Mouse (Mus musculus): ENCODE results near the gene Trim71. TPM values are rescaled to one million over a fixed set of nuclear protein-coding genes. Genes with fewer than 3 reads are reported as not detected.

Trim71 gene
- polyA plus RNA-seq, 1 experiment from 2014 or later, result 0.86 TPM

- Histone ChIP-seq H3K4me2 (peak overlapping the region; percentile 3; the same call in 1 of the 2 replicates), H3K9me3 (replicated peaks) (no peaks in the 10 kb centered on the region), H3K27ac (replicated peaks) (no peak overlapping the region), H3K4me1 (replicated peaks) (peaks cover 15% of the 10 kb centered on the region), H3K4me3 (replicated peaks) (no peak overlapping the region), H3K27me3 (no peaks in the 10 kb centered on the region), H3K9ac (no peak overlapping the region), H3K36me3 (replicated peaks) (no peaks in the 10 kb centered on the region)
- WGBS (ENCODE audit: insufficient replicate concordance), result 20% methylated on average over 15 of the region's 15 CpGs
- ATAC-seq (ENCODE audit: insufficient read depth), result no peak
Observed at GRCm38 (mm10) chr9:114502711-114503427, 61.3 kb downstream of the Trim71 start.

GRCm38 (mm10) chr9:114501913-114502312, 62.3 kb downstream of the Trim71 start:
- WGBS (ENCODE audit: insufficient replicate concordance), result 56% methylated on average over 11 of the region's 11 CpGs
- Histone ChIP-seq H3K27ac (replicated peaks) (no peak overlapping the region), H3K9me3 (replicated peaks) (no peaks in the 10 kb centered on the region), H3K4me2 (no peak overlapping the region), H3K4me3 (replicated peaks) (no peak overlapping the region), H3K27me3 (no peaks in the 10 kb centered on the region), H3K4me1 (replicated peaks) (peaks cover 15% of the 10 kb centered on the region), H3K9ac (no peak overlapping the region), H3K36me3 (replicated peaks) (no peaks in the 10 kb centered on the region)
- ATAC-seq (ENCODE audit: insufficient read depth), result no peak

- 28% methylated on average over 7 of the region's 7 CpGs for WGBS (ENCODE audit: insufficient replicate concordance)
- H3K4me1 ChIP-seq (replicated peaks), result peaks cover 15% of the 10 kb centered on the region
- H3K9ac ChIP-seq, result no peak overlapping the region
- ATAC-seq (ENCODE audit: insufficient read depth), result no peak
- no peaks in the 10 kb centered on the region for H3K9me3 ChIP-seq (replicated peaks)
- no peaks in the 10 kb centered on the region for H3K36me3 ChIP-seq (replicated peaks)
- H3K27me3 ChIP-seq, result no peaks in the 10 kb centered on the region
- no peak overlapping the region for H3K27ac ChIP-seq (replicated peaks)
- H3K4me3 ChIP-seq (replicated peaks), result no peak overlapping the region
- no peak overlapping the region for H3K4me2 ChIP-seq
Observed at GRCm38 (mm10) chr9:114501111-114501510, 63.1 kb downstream of the Trim71 start.

- no peaks in the 10 kb centered on the region for H3K36me3 ChIP-seq (replicated peaks)
- H3K4me3 ChIP-seq (replicated peaks), result no peak overlapping the region
- no peak overlapping the region for H3K9ac ChIP-seq
- H3K27me3 ChIP-seq, result no peaks in the 10 kb centered on the region
- H3K27ac ChIP-seq (replicated peaks), result no peak overlapping the region
- 16% methylated on average over 15 of the region's 15 CpGs for WGBS (ENCODE audit: insufficient replicate concordance)
- no peak for ATAC-seq (ENCODE audit: insufficient read depth)
- H3K9me3 ChIP-seq (replicated peaks), result no peaks in the 10 kb centered on the region
- H3K4me1 ChIP-seq (replicated peaks), result peaks cover 15% of the 10 kb centered on the region
- H3K4me2 ChIP-seq, result no peak overlapping the region
Observed at GRCm38 (mm10) chr9:114499783-114500515, 64.2 kb downstream of the Trim71 start.

- no peak overlapping the region for H3K4me2 ChIP-seq
Observed at GRCm38 (mm10) chr9:114498218-114498617, 66.0 kb downstream of the Trim71 start.

GRCm38 (mm10) chr9:114496469-114496868, 67.7 kb downstream of the Trim71 start:
- no peaks in the 10 kb centered on the region for H3K36me3 ChIP-seq (replicated peaks)
- H3K9me3 ChIP-seq (replicated peaks), result no peaks in the 10 kb centered on the region
- 58% methylated on average over 7 of the region's 7 CpGs for WGBS (ENCODE audit: insufficient replicate concordance)
- no peak overlapping the region for H3K4me2 ChIP-seq
- ATAC-seq (ENCODE audit: insufficient read depth), result no peak
- H3K9ac ChIP-seq, result no peak overlapping the region
- H3K27me3 ChIP-seq, result no peaks in the 10 kb centered on the region
- H3K27ac ChIP-seq (replicated peaks), result no peak overlapping the region
- H3K4me3 ChIP-seq (replicated peaks), result no peak overlapping the region
- no peaks in the 10 kb centered on the region for H3K4me1 ChIP-seq (replicated peaks)

More at GRCm38 (mm10) chr9:114498218-114498617, 66.0 kb downstream of the Trim71 start:
- Histone ChIP-seq H3K4me1 (replicated peaks) (peaks cover 13% of the 10 kb centered on the region), H3K9ac (no peak overlapping the region), H3K36me3 (replicated peaks) (no peaks in the 10 kb centered on the region), H3K27ac (replicated peaks) (no peak overlapping the region), H3K9me3 (replicated peaks) (no peaks in the 10 kb centered on the region), H3K27me3 (no peaks in the 10 kb centered on the region), H3K4me3 (replicated peaks) (no peak overlapping the region)
- WGBS (ENCODE audit: insufficient replicate concordance), result 4% methylated on average over 11 of the region's 11 CpGs
- ATAC-seq (ENCODE audit: insufficient read depth), result no peak

- Histone ChIP-seq H3K9ac (no peak overlapping the region), H3K27me3 (no peaks in the 10 kb centered on the region), H3K4me1 (replicated peaks) (no peaks in the 10 kb centered on the region), H3K4me3 (replicated peaks) (no peak overlapping the region), H3K27ac (replicated peaks) (no peak overlapping the region), H3K4me2 (no peak overlapping the region), H3K9me3 (replicated peaks) (no peaks in the 10 kb centered on the region), H3K36me3 (replicated peaks) (no peaks in the 10 kb centered on the region)
- WGBS (ENCODE audit: insufficient replicate concordance), result 65% methylated on average over 23 of the region's 23 CpGs
- no peak for ATAC-seq (ENCODE audit: insufficient read depth)
Observed at GRCm38 (mm10) chr9:114487481-114488258, 76.5 kb downstream of the Trim71 start.

GRCm38 (mm10) chr9:114486808-114487207, 77.4 kb downstream of the Trim71 start:
- no peak overlapping the region for H3K4me2 ChIP-seq
- no peaks in the 10 kb centered on the region for H3K4me1 ChIP-seq (replicated peaks)
- H3K27ac ChIP-seq (replicated peaks), result no peak overlapping the region
- WGBS (ENCODE audit: insufficient replicate concordance), result 67% methylated on average over 4 of the region's 4 CpGs
- H3K27me3 ChIP-seq, result no peaks in the 10 kb centered on the region
- no peak overlapping the region for H3K4me3 ChIP-seq (replicated peaks)
- no peak for ATAC-seq (ENCODE audit: insufficient read depth)
- H3K9ac ChIP-seq, result no peak overlapping the region
- H3K9me3 ChIP-seq (replicated peaks), result no peaks in the 10 kb centered on the region
- no peaks in the 10 kb centered on the region for H3K36me3 ChIP-seq (replicated peaks)

- no peak overlapping the region for H3K4me2 ChIP-seq
- no peak for ATAC-seq (ENCODE audit: insufficient read depth)
- H3K4me1 ChIP-seq (replicated peaks), result no peaks in the 10 kb centered on the region
- no peak overlapping the region for H3K4me3 ChIP-seq (replicated peaks)
- no peaks in the 10 kb centered on the region for H3K9me3 ChIP-seq (replicated peaks)
- no peaks in the 10 kb centered on the region for H3K27me3 ChIP-seq
- no peak overlapping the region for H3K27ac ChIP-seq (replicated peaks)
- H3K9ac ChIP-seq, result no peak overlapping the region
- WGBS (ENCODE audit: insufficient replicate concordance), result 66% methylated on average over 5 of the region's 5 CpGs
- no peaks in the 10 kb centered on the region for H3K36me3 ChIP-seq (replicated peaks)
Observed at GRCm38 (mm10) chr9:114484771-114485170, 79.4 kb downstream of the Trim71 start.

- 58% methylated on average over 3 of the region's 3 CpGs for WGBS (ENCODE audit: insufficient replicate concordance)
- ATAC-seq (ENCODE audit: insufficient read depth), result no peak
- Histone ChIP-seq H3K4me2 (no peak overlapping the region), H3K4me3 (replicated peaks) (no peak overlapping the region), H3K27ac (replicated peaks) (no peak overlapping the region), H3K27me3 (no peaks in the 10 kb centered on the region), H3K9me3 (replicated peaks) (no peaks in the 10 kb centered on the region), H3K36me3 (replicated peaks) (no peaks in the 10 kb centered on the region), H3K4me1 (replicated peaks) (no peaks in the 10 kb centered on the region), H3K9ac (no peak overlapping the region)
Observed at GRCm38 (mm10) chr9:114480940-114481339, 83.2 kb downstream of the Trim71 start.

GRCm38 (mm10) chr9:114477019-114477418, 87.2 kb downstream of the Trim71 start:
- no peaks in the 10 kb centered on the region for H3K27me3 ChIP-seq
- ATAC-seq (ENCODE audit: insufficient read depth), result no peak

More at GRCm38 (mm10) chr9:114477019-114477418, 87.2 kb downstream of the Trim71 start:
- Histone ChIP-seq H3K4me1 (replicated peaks) (no peaks in the 10 kb centered on the region), H3K4me2 (no peak overlapping the region), H3K9ac (no peak overlapping the region), H3K4me3 (replicated peaks) (no peak overlapping the region), H3K36me3 (replicated peaks) (no peaks in the 10 kb centered on the region), H3K9me3 (replicated peaks) (no peaks in the 10 kb centered on the region), H3K27ac (replicated peaks) (no peak overlapping the region)
- WGBS (ENCODE audit: insufficient replicate concordance), result 69% methylated on average over 9 of the region's 9 CpGs

Measured in liver, embryonic 15.5 days (tissue).